Mouse (Mus musculus) embryo, embryonic 10.5 days (tissue): ENCODE results near the gene Ranbp6.

ENCODE experiments used
- DNase-seq: peaks from one replicate; pipeline ENCODE4 v3.0.0-alpha.2; 2015; ENCODE audit warnings: low spot score

The Ranbp6 gene

GRCm38 (mm10) chr19:29812581-29813460 lies at the start of gene Ranbp6:
Gene Ranbp6 (minus strand): TSS chr19:29812974.
- peak; percentile 91 for DNase-seq

GRCm38 (mm10) chr19:29860816-29861215 lies 48.0 kb upstream of the Ranbp6 start:
- DNase-seq, result no peak

- no peak for DNase-seq
Measured at GRCm38 (mm10) chr19:29857267-29857666, 44.5 kb upstream of the Ranbp6 start.

- DNase-seq, result no peak
Measured at GRCm38 (mm10) chr19:29853711-29854110, 40.9 kb upstream of the Ranbp6 start.

GRCm38 (mm10) chr19:29851036-29851690 lies 38.4 kb upstream of the Ranbp6 start:
- DNase-seq, result no peak

- no peak for DNase-seq
Measured at GRCm38 (mm10) chr19:29849924-29850551, 37.3 kb upstream of the Ranbp6 start.

- DNase-seq, result no peak
Measured at GRCm38 (mm10) chr19:29844036-29844661, 31.4 kb upstream of the Ranbp6 start.

GRCm38 (mm10) chr19:29843641-29844035 lies 30.9 kb upstream of the Ranbp6 start:
- DNase-seq, result peak; percentile 38

GRCm38 (mm10) chr19:29842973-29843372 lies 30.2 kb upstream of the Ranbp6 start:
- no peak for DNase-seq

GRCm38 (mm10) chr19:29840642-29841041 lies 27.9 kb upstream of the Ranbp6 start:
- no peak for DNase-seq

GRCm38 (mm10) chr19:29838636-29839135 lies 25.9 kb upstream of the Ranbp6 start:
- DNase-seq, result no peak

GRCm38 (mm10) chr19:29838171-29838570 lies 25.4 kb upstream of the Ranbp6 start:
- no peak for DNase-seq

- DNase-seq, result no peak
Measured at GRCm38 (mm10) chr19:29835364-29836034, 22.7 kb upstream of the Ranbp6 start.

- DNase-seq, result no peak
Measured at GRCm38 (mm10) chr19:29830911-29831310, 18.1 kb upstream of the Ranbp6 start.

- DNase-seq, result no peak
Measured at GRCm38 (mm10) chr19:29828558-29828957, 15.8 kb upstream of the Ranbp6 start.

- peak; percentile 40 for DNase-seq
Measured at GRCm38 (mm10) chr19:29826686-29827085, 13.9 kb upstream of the Ranbp6 start.

- no peak for DNase-seq
Measured at GRCm38 (mm10) chr19:29825003-29825402, 12.2 kb upstream of the Ranbp6 start.

- DNase-seq, result peak; percentile 82
Measured at GRCm38 (mm10) chr19:29824034-29824700, 11.4 kb upstream of the Ranbp6 start.

- DNase-seq, result no peak
Measured at GRCm38 (mm10) chr19:29823456-29824010, 10.8 kb upstream of the Ranbp6 start.

- peak; percentile 84 for DNase-seq
Measured at GRCm38 (mm10) chr19:29820966-29821365, 8.2 kb upstream of the Ranbp6 start.

- no peak for DNase-seq
Measured at GRCm38 (mm10) chr19:29810022-29810421, 2.8 kb downstream of the Ranbp6 start.
